In the genomic region with DNA sequence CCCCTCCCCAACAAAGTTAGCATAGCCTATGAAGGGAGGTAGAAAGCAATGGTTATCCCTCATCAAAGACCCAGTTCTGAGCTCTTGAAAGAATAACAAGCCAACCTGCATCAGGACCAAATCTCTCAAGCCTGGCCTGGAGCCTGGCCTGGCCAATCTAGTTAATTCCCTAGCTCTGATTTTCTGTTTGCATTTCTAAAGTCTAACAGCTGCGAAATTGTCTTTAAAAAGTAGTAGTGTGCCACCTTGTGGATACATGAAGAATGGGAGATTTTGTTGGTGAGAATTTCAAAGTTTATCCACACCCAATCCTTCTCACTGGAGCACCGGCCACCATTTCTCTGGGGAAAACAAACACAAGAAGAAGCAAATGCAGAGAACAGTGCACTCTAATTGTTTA, we compare ENCODE assay signal across 9 mouse cellular contexts. TPM values are rescaled to one million over a fixed set of nuclear protein-coding genes. Genes with fewer than 3 reads are reported as not detected.
DNase-seq lines count a peak whose midpoint lies in the region; ATAC-seq and TF ChIP-seq lines count a peak whose summit lies in the region.
"Had no signal": no experiment of that assay in that cellular context is flagged by ENCODE, and none has a peak within 500 bp of the region (broad histone marks: within the 10 kb centered on the region; RNA-seq: fewer than 3 reads in every experiment).

No protein-coding gene starts in this region.

- no peak overlapping the region for H3K27ac ChIP-seq in layer of hippocampus, adult 2 months
- H3K27ac ChIP-seq: embryonic facial prominence, embryonic 15.5 days; limb, embryonic 15.5 days had no signal

- peaks cover 7% of the 10 kb centered on the region for H3K27me3 ChIP-seq in G1E (ENCODE audit: insufficient read depth, low read length)
- H3K27me3 ChIP-seq: embryonic facial prominence, embryonic 15.5 days; limb, embryonic 15.5 days had no signal

- peaks cover 11% of the 10 kb centered on the region for H3K4me1 ChIP-seq in G1E (ENCODE audit: insufficient read depth, low read depth, low read length)
- H3K4me1 ChIP-seq: embryonic facial prominence, embryonic 15.5 days; limb, embryonic 15.5 days had no signal

- peak; percentile 18 to 27 for DNase-seq in layer of hippocampus, adult 2 months (ENCODE audit: low spot score in 2 of 2)
- no peak for DNase-seq in layer of hippocampus, postnatal 36 days
- peak; percentile 25 for DNase-seq in G1E (ENCODE audit: low spot score)
- peak; percentile 48 to 62 for DNase-seq in cerebellum, postnatal 14 days
- DNase-seq in induced T-regulatory cell, adult 2 months (ENCODE audit: low read depth), result peak; percentile 64
- DNase-seq in adrenal gland, postnatal 10 days, result no peak
- DNase-seq in testis, postnatal 10 days (ENCODE audit: low spot score), result no peak

- no peak overlapping the region for H3K4me3 ChIP-seq in layer of hippocampus, adult 2 months
- no peak overlapping the region for H3K4me3 ChIP-seq in G1E (ENCODE audit: low read depth, low read length)
- H3K4me3 ChIP-seq: embryonic facial prominence, embryonic 15.5 days; limb, embryonic 15.5 days had no signal

- H3K9me3 ChIP-seq in G1E (replicated peaks), result no peaks in the 10 kb centered on the region
- H3K9me3 ChIP-seq: embryonic facial prominence, embryonic 15.5 days; limb, embryonic 15.5 days had no signal

- no peaks in the 10 kb centered on the region for H3K36me3 ChIP-seq in G1E (replicated peaks)
- H3K36me3 ChIP-seq: embryonic facial prominence, embryonic 15.5 days; limb, embryonic 15.5 days had no signal

- no peak for ATAC-seq in G1E (ENCODE audit: extremely low read depth, insufficient number of reproducible peaks, low FRiP score, poor library complexity, severe bottlenecking)

- TF ChIP-seq CTCF in layer of hippocampus, adult 2 months (conservative IDR thresholded peaks at IDR 0.05), result peak; percentile 86
- no peak for TF ChIP-seq CTCF in G1E (IDR thresholded peaks at IDR 0.05; ENCODE audit: low read depth, low read length)

RNA-seq across cellular contexts. Expression of a gene that starts 5.4 kb away (rescaled TPM):
- total RNA-seq in layer of hippocampus, adult 2 months (2021), result 10 to 100 TPM; 58.7 to 68.5 TPM
- 10 to 100 TPM; 64.6 to 71.4 TPM for total RNA-seq in layer of hippocampus, postnatal 36 days (2021)
- total RNA-seq in G1E (2014; fragmentation: Nextera tagmentation) (112 and 154 TPM in 2 replicates), G1E (2017) (46.9 TPM in 2 replicates)
- 36.2 and 46.2 TPM in 2 replicates for polyA plus RNA-seq in G1E (2012)
- total RNA-seq in adrenal gland, postnatal 10 days (2021), result 10 to 100 TPM; 72.0 to 83.0 TPM

RNA-seq across cellular contexts. Expression of a gene that starts 15.8 kb away (rescaled TPM):
- total RNA-seq in layer of hippocampus, adult 2 months (2021), result 1 to 10 TPM; 3.0 to 4.7 TPM
- 1 to 10 TPM; 3.1 to 3.2 TPM for total RNA-seq in layer of hippocampus, postnatal 36 days (2021)
- total RNA-seq in G1E (2014; fragmentation: Nextera tagmentation), result 182 and 209 TPM in 2 replicates
- total RNA-seq in G1E (2017), result 153 and 176 TPM in 2 replicates
- polyA plus RNA-seq in G1E (2012), result 1.9 and 2.8 TPM in 2 replicates
- total RNA-seq in adrenal gland, postnatal 10 days (2021), result 1 to 10 TPM; 3.3 to 3.7 TPM

Comparison
In these comparisons a context has a peak if more than half of its experiments do, and no peak if none do; other contexts are left out.
1. DNase-seq: peak in layer of hippocampus, adult 2 months (2 of 2), G1E (single experiment), cerebellum, postnatal 14 days (2 of 2) and induced T-regulatory cell, adult 2 months (single experiment); none in layer of hippocampus, postnatal 36 days (0 of 2), adrenal gland, postnatal 10 days (single experiment) and testis, postnatal 10 days (single experiment).
2. RNA of a gene that starts 15.8 kb away (total RNA-seq): 153 to 209 TPM in G1E; 3.0 to 4.7 TPM in layer of hippocampus, adult 2 months, 3.3 to 3.7 TPM in adrenal gland, postnatal 10 days and 3.1 to 3.2 TPM in layer of hippocampus, postnatal 36 days; every median in the first group is over 10 times any median in the second.